Mouse (Mus musculus): Measurements from ENCODE around the gene Tsr2. TPM values are rescaled to one million over a fixed set of nuclear protein-coding genes. Genes with fewer than 3 reads are reported as not detected.

The Tsr2 gene
- 24.1 and 33.0 TPM in 2 replicates for total RNA-seq (2014; rRNA removed)
- 41.9 and 45.6 TPM in 2 replicates for polyA plus RNA-seq (2015; fragmentation: Nextera tagmentation; extraction: Ambion mirVana)

- peak within 1 kb of the TSS; percentile 65 for H3K27ac ChIP-seq (ENCODE audit: low read depth, low read length)
- DNase-seq (ENCODE audit: low spot score) (peak; percentile 91), ATAC-seq (ENCODE audit: low FRiP score) (peak; percentile 93)
- H3K4me3 ChIP-seq (ENCODE audit: low read depth, low read length): peak within 1 kb of the TSS; percentile 57
- TF ChIP-seq CTCF (IDR thresholded peaks at IDR 0.05): peak; percentile 61
- H3K4me1 ChIP-seq (ENCODE audit: insufficient read depth, low read length): no peaks in the 10 kb centered on the region
- no peaks in the 10 kb centered on the region for H3K9me3 ChIP-seq (ENCODE audit: low read length)
- H3K9ac ChIP-seq (replicated peaks; ENCODE audit: low read length, poor library complexity, severe bottlenecking): peak within 1 kb of the TSS; percentile 51
- 26% methylated on average over 35 of the region's 35 CpGs for WGBS
- H3K27me3 ChIP-seq (ENCODE audit: insufficient read depth, low read length): no peaks in the 10 kb centered on the region
- H3K36me3 ChIP-seq (ENCODE audit: insufficient read depth, low read length): no peaks in the 10 kb centered on the region
- peak within 1 kb of the TSS; percentile 51 for H3K4me2 ChIP-seq (ENCODE audit: low read depth, low read length, poor library complexity, severe bottlenecking)
These were observed at the start of gene Tsr2 for GRCm38 (mm10) chrX:151096171-151097058. TSS of gene Tsr2 (minus strand) at chrX:151096543.

- no peak overlapping the region for H3K27ac ChIP-seq (ENCODE audit: low read depth, low read length)
- H3K4me3 ChIP-seq (ENCODE audit: low read depth, low read length): no peak overlapping the region
- H3K4me2 ChIP-seq (ENCODE audit: low read depth, low read length, poor library complexity, severe bottlenecking): no peak overlapping the region
- H3K36me3 ChIP-seq (ENCODE audit: insufficient read depth, low read length): no peaks in the 10 kb centered on the region
- 31% methylated on average over 10 of the region's 10 CpGs for WGBS
- no peaks in the 10 kb centered on the region for H3K4me1 ChIP-seq (ENCODE audit: insufficient read depth, low read length)
- no peaks in the 10 kb centered on the region for H3K9me3 ChIP-seq (ENCODE audit: low read length)
- peak; percentile 55 for TF ChIP-seq CTCF (IDR thresholded peaks at IDR 0.05)
- H3K9ac ChIP-seq (replicated peaks; ENCODE audit: low read length, poor library complexity, severe bottlenecking): no peak overlapping the region
- ATAC-seq (ENCODE audit: low FRiP score): no peak
- H3K27me3 ChIP-seq (ENCODE audit: insufficient read depth, low read length): no peaks in the 10 kb centered on the region
- peak; percentile 23 for DNase-seq (ENCODE audit: low spot score)
These were observed 36.4 kb upstream of the Tsr2 start for GRCm38 (mm10) chrX:151132785-151133184.

GRCm38 (mm10) chrX:151130493-151130892 is 34.1 kb upstream of the Tsr2 start:
- H3K4me2 ChIP-seq (ENCODE audit: low read depth, low read length, poor library complexity, severe bottlenecking): no peak overlapping the region
- H3K4me3 ChIP-seq (ENCODE audit: low read depth, low read length): no peak overlapping the region
- DNase-seq (ENCODE audit: low spot score): no peak
- no peaks in the 10 kb centered on the region for H3K36me3 ChIP-seq (ENCODE audit: insufficient read depth, low read length)
- no peaks in the 10 kb centered on the region for H3K27me3 ChIP-seq (ENCODE audit: insufficient read depth, low read length)
- no peak overlapping the region for H3K27ac ChIP-seq (ENCODE audit: low read depth, low read length)
- no peak overlapping the region for H3K9ac ChIP-seq (replicated peaks; ENCODE audit: low read length, poor library complexity, severe bottlenecking)
- TF ChIP-seq CTCF (IDR thresholded peaks at IDR 0.05): peak; percentile 12; the same call in 1 of the 2 replicates
- H3K9me3 ChIP-seq (ENCODE audit: low read length): no peaks in the 10 kb centered on the region
- 82% methylated on average over 3 of the region's 3 CpGs for WGBS
- no peak for ATAC-seq (ENCODE audit: low FRiP score)
- no peaks in the 10 kb centered on the region for H3K4me1 ChIP-seq (ENCODE audit: insufficient read depth, low read length)

GRCm38 (mm10) chrX:151123933-151124332 is 27.6 kb upstream of the Tsr2 start:
- Histone ChIP-seq H3K9ac (replicated peaks; ENCODE audit: low read length, poor library complexity, severe bottlenecking) (no peak overlapping the region), H3K27ac (ENCODE audit: low read depth, low read length) (no peak overlapping the region), H3K4me2 (ENCODE audit: low read depth, low read length, poor library complexity, severe bottlenecking) (no peak overlapping the region), H3K36me3 (ENCODE audit: insufficient read depth, low read length) (no peaks in the 10 kb centered on the region), H3K27me3 (ENCODE audit: insufficient read depth, low read length) (no peaks in the 10 kb centered on the region), H3K9me3 (ENCODE audit: low read length) (no peaks in the 10 kb centered on the region), H3K4me3 (ENCODE audit: low read depth, low read length) (no peak overlapping the region), H3K4me1 (ENCODE audit: insufficient read depth, low read length) (no peaks in the 10 kb centered on the region)
- no peak for ATAC-seq (ENCODE audit: low FRiP score)
- no peak for DNase-seq (ENCODE audit: low spot score)
- 42% methylated on average over 2 of the region's 2 CpGs for WGBS
- no peak for TF ChIP-seq CTCF (IDR thresholded peaks at IDR 0.05)

GRCm38 (mm10) chrX:151117432-151117831 is 21.1 kb upstream of the Tsr2 start:
- Histone ChIP-seq H3K4me3 (ENCODE audit: low read depth, low read length) (no peak overlapping the region), H3K9me3 (ENCODE audit: low read length) (no peaks in the 10 kb centered on the region), H3K36me3 (ENCODE audit: insufficient read depth, low read length) (no peaks in the 10 kb centered on the region), H3K27ac (ENCODE audit: low read depth, low read length) (no peak overlapping the region), H3K27me3 (ENCODE audit: insufficient read depth, low read length) (no peaks in the 10 kb centered on the region), H3K4me2 (ENCODE audit: low read depth, low read length, poor library complexity, severe bottlenecking) (no peak overlapping the region), H3K9ac (replicated peaks; ENCODE audit: low read length, poor library complexity, severe bottlenecking) (no peak overlapping the region), H3K4me1 (ENCODE audit: insufficient read depth, low read length) (no peaks in the 10 kb centered on the region)
- DNase-seq (ENCODE audit: low spot score) (peak; percentile 22), ATAC-seq (ENCODE audit: low FRiP score) (no peak)
- peak; percentile 64 for TF ChIP-seq CTCF (IDR thresholded peaks at IDR 0.05)
- 9% methylated on average over 2 of the region's 2 CpGs for WGBS

- peak; percentile 68 for TF ChIP-seq CTCF (IDR thresholded peaks at IDR 0.05)
These were observed 20.5 kb upstream of the Tsr2 start for GRCm38 (mm10) chrX:151116795-151117194.

More at GRCm38 (mm10) chrX:151116795-151117194, 20.5 kb upstream of the Tsr2 start:
- no peak overlapping the region for H3K4me2 ChIP-seq (ENCODE audit: low read depth, low read length, poor library complexity, severe bottlenecking)
- H3K4me3 ChIP-seq (ENCODE audit: low read depth, low read length): no peak overlapping the region
- WGBS: 11% methylated on average over 7 of the region's 7 CpGs
- no peaks in the 10 kb centered on the region for H3K4me1 ChIP-seq (ENCODE audit: insufficient read depth, low read length)
- H3K27me3 ChIP-seq (ENCODE audit: insufficient read depth, low read length): no peaks in the 10 kb centered on the region
- DNase-seq (ENCODE audit: low spot score) (peak; percentile 73), ATAC-seq (ENCODE audit: low FRiP score) (peak; percentile 41; the same call in 1 of the 2 replicates)
- H3K36me3 ChIP-seq (ENCODE audit: insufficient read depth, low read length): no peaks in the 10 kb centered on the region
- H3K9me3 ChIP-seq (ENCODE audit: low read length): no peaks in the 10 kb centered on the region
- H3K27ac ChIP-seq (ENCODE audit: low read depth, low read length): no peak overlapping the region
- H3K9ac ChIP-seq (replicated peaks; ENCODE audit: low read length, poor library complexity, severe bottlenecking): no peak overlapping the region
